In genomic region chr5:82947060-82947459, GRCm38 (mm10) we compare ENCODE assay signal across 16 mouse cellular contexts.
"Had no signal": no experiment of that assay in that cellular context is flagged by ENCODE, and none has a peak within 500 bp of the region (broad histone marks: within the 10 kb centered on the region; RNA-seq: fewer than 3 reads in every experiment).

No protein-coding gene starts in this region.

- H3K4me3 ChIP-seq: limb, embryonic 15.5 days; midbrain, embryonic 10.5 days; myocyte; neural tube, embryonic 15.5 days had no signal

- H3K9ac ChIP-seq: limb, embryonic 15.5 days; lung, embryonic 14.5 days; neural tube, embryonic 15.5 days had no signal

- H3K27ac ChIP-seq: kidney, postnatal 0 days; limb, embryonic 15.5 days; midbrain, embryonic 10.5 days; neural tube, embryonic 15.5 days had no signal

- H3K27me3 ChIP-seq: limb, embryonic 15.5 days; neural tube, embryonic 15.5 days had no signal

- H3K4me1 ChIP-seq: limb, embryonic 15.5 days; neural tube, embryonic 15.5 days had no signal

- H3K9me3 ChIP-seq: limb, embryonic 15.5 days; midbrain, embryonic 10.5 days; neural tube, embryonic 15.5 days had no signal

- ATAC-seq: intestine, postnatal 0 days had no signal

- DNase-seq: kidney, adult 8-10 months; kidney, postnatal 36 days; layer of hippocampus, adult 9-11 months; layer of hippocampus, postnatal 36 days; lung, embryonic 14.5 days; lung, postnatal 10 days; lung, postnatal 4 days; midbrain, embryonic 14.5 days; right cerebral cortex, postnatal 25 days; thymus, postnatal 14 days had no signal

- H3K36me3 ChIP-seq: limb, embryonic 15.5 days; midbrain, embryonic 10.5 days; neural tube, embryonic 15.5 days had no signal

- H3K4me2 ChIP-seq: limb, embryonic 15.5 days; lung, embryonic 14.5 days; neural tube, embryonic 15.5 days had no signal
